ENCODE assay signal across 8 mouse cellular contexts in genomic region chr10:80356001-80356682, GRCm38 (mm10). TPM values are rescaled to one million over a fixed set of nuclear protein-coding genes. Genes with fewer than 3 reads are reported as not detected.
DNase-seq lines count a peak whose midpoint lies in the region; ATAC-seq and TF ChIP-seq lines count a peak whose summit lies in the region.

Plk5 (plus strand) TSS chr10:80356459.

- H3K9ac ChIP-seq in forebrain, embryonic 12.5 days, result peak within 1 kb of the TSS; percentile 42; the same call in 1 of the 2 replicates
- H3K9ac ChIP-seq in midbrain, embryonic 12.5 days (replicated peaks), result no peak within 1 kb of the TSS

- peak within 1 kb of the TSS; percentile 52 for H3K4me2 ChIP-seq in forebrain, embryonic 12.5 days
- H3K4me2 ChIP-seq in midbrain, embryonic 12.5 days (replicated peaks), result peak within 1 kb of the TSS; percentile 44

- peak within 1 kb of the TSS; percentile 87 for H3K27ac ChIP-seq in layer of hippocampus, adult 2 months
- H3K27ac ChIP-seq in forebrain, embryonic 12.5 days, result no peak within 1 kb of the TSS
- no peak within 1 kb of the TSS for H3K27ac ChIP-seq in midbrain, embryonic 12.5 days (replicated peaks)

- no peak for DNase-seq in layer of hippocampus, adult 2 months (ENCODE audit: low spot score in 2 of 2)
- DNase-seq in layer of hippocampus, adult 9-11 months, result no peak
- peak; percentile 84 for DNase-seq in cerebellum, adult 11-12 months
- DNase-seq in kidney, adult 18-20 months, result no peak
- DNase-seq in heart, postnatal 14 days, result no peak

- no peak for TF ChIP-seq CTCF in layer of hippocampus, adult 2 months (conservative IDR thresholded peaks at IDR 0.05)

- H3K27me3 ChIP-seq in forebrain, embryonic 12.5 days, result peaks cover 93% of the 10 kb centered on the region
- H3K27me3 ChIP-seq in midbrain, embryonic 12.5 days, result peaks cover 100% of the 10 kb centered on the region

- intact Hi-C loops in heart, postnatal 14 days (cut with DNase I), result no loop called here

- H3K4me1 ChIP-seq in forebrain, embryonic 12.5 days, result peaks cover 16% of the 10 kb centered on the region
- peaks cover 17% of the 10 kb centered on the region for H3K4me1 ChIP-seq in midbrain, embryonic 12.5 days

- peak within 1 kb of the TSS; percentile 56 for H3K4me3 ChIP-seq in layer of hippocampus, adult 2 months
- H3K4me3 ChIP-seq in forebrain, embryonic 12.5 days (replicated peaks), result peak within 1 kb of the TSS; percentile 36
- H3K4me3 ChIP-seq in midbrain, embryonic 12.5 days, result peak within 1 kb of the TSS; percentile 34

- H3K9me3 ChIP-seq in forebrain, embryonic 12.5 days, result no peaks in the 10 kb centered on the region
- H3K9me3 ChIP-seq in midbrain, embryonic 12.5 days, result no peaks in the 10 kb centered on the region

- WGBS in forebrain, embryonic 12.5 days, result under 1% methylated on average over 53 of the region's 53 CpGs
- WGBS in midbrain, embryonic 12.5 days, result 1% methylated on average over 51 of the region's 53 CpGs

- no peaks in the 10 kb centered on the region for H3K36me3 ChIP-seq in forebrain, embryonic 12.5 days (replicated peaks)
- H3K36me3 ChIP-seq in midbrain, embryonic 12.5 days, result no peaks in the 10 kb centered on the region

- ATAC-seq in forebrain, embryonic 12.5 days (ENCODE audit: low FRiP score), result no peak
- no peak for ATAC-seq in midbrain, embryonic 12.5 days (ENCODE audit: low FRiP score, low read depth)
- ATAC-seq in monocyte, adult 5-6 weeks (replicated peaks; ENCODE audit: insufficient number of reproducible peaks, low FRiP score, low TSS enrichment, poor library complexity, severe bottlenecking), result no peak

RNA-seq across cellular contexts. Expression of gene Plk5, which starts in this region (rescaled TPM):
- 10 to 100 TPM; 33.4 to 36.6 TPM for total RNA-seq in layer of hippocampus, adult 2 months (2021)
- polyA plus RNA-seq in forebrain, embryonic 12.5 days (2016; fragmentation: Nextera tagmentation; extraction: Ambion mirVana), result 0.23 and 0.40 TPM in 2 replicates
- 0.31 and 0.52 TPM in 2 replicates for polyA plus RNA-seq in midbrain, embryonic 12.5 days (2016; fragmentation: Nextera tagmentation; extraction: Ambion mirVana)
- total RNA-seq in monocyte, adult 5-6 weeks (2017), result not detected in 3 replicates
- under 1 TPM; 0.12 to 0.22 TPM for total RNA-seq in heart, postnatal 14 days (2021)

Comparison
In these comparisons a context has a peak if more than half of its experiments do, and no peak if none do; other contexts are left out.
1. RNA of gene Plk5 (total RNA-seq): 33.4 to 36.6 TPM in layer of hippocampus, adult 2 months; 0.12 to 0.22 TPM in heart, postnatal 14 days and not detected in monocyte, adult 5-6 weeks; every median in the first group is over 10 times any median in the second.
2. Peak in every context shown above with its lines, with median percentiles within 50 percentile points of each other: H3K4me3 ChIP-seq.